Mouse (Mus musculus): Measurements from ENCODE around the gene Hspa1l. TPM values are rescaled to one million over a fixed set of nuclear protein-coding genes. Genes with fewer than 3 reads are reported as not detected.

The Hspa1l gene
- polyA plus RNA-seq, 1 experiment from 2014 or later: 0.25 TPM

DNA sequence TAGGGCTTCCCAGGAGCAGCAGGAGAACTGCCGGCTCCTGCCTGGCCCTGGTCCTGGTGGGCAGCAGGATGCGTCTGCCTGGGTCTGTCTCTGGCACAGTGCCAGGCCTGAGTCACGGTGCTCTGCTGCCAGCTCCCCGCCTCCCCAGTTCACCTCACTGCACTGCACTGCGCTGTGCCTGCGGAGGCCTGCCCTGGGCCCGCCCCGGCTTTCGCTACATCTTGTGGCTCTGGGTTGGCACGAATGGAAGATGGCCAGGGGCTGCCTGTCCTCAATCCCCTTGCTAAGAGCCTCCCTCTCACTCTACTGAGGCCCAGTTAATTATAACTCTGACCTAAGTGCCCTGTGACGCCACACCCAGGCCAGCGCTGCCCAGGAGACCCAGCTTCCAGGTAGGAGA lies 43.9 kb downstream of the Hspa1l start, which contains the start of gene Vwa7:
Gene Vwa7 (plus strand): TSS at position 204 of the 400 bp plus-strand sequence.
- H3K27me3 ChIP-seq (replicated peaks; ENCODE audit: control insufficient read depth, insufficient read depth, low read length): no peaks in the 10 kb centered on the region
- no peak within 1 kb of the TSS for H3K4me3 ChIP-seq (ENCODE audit: low read depth, low read length)
- H3K4me2 ChIP-seq (replicated peaks; ENCODE audit: low read depth): 0 out of 2 replicates have a peak within 1 kb of the TSS, but pooled peaks have one; percentile 9
- H3K9me3 ChIP-seq (ENCODE audit: control insufficient read depth): no peaks in the 10 kb centered on the region
- H3K27ac ChIP-seq (ENCODE audit: low read depth, low read length): peak within 1 kb of the TSS; percentile 46
- H3K4me1 ChIP-seq (replicated peaks; ENCODE audit: control insufficient read depth, insufficient read depth, low read length): peaks cover 6% of the 10 kb centered on the region
- no peak within 1 kb of the TSS for H3K9ac ChIP-seq (ENCODE audit: low read depth, low read length)
- H3K36me3 ChIP-seq (ENCODE audit: control insufficient read depth, insufficient read depth): peaks cover 50% of the 10 kb centered on the region
- TF ChIP-seq CTCF (IDR thresholded peaks at IDR 0.05; ENCODE audit: low read depth): no peak
- 0 out of 2 replicates have a peak, but pooled peaks have one; percentile 8 for ATAC-seq
- 41% methylated on average over 12 of the region's 12 CpGs for WGBS

DNA sequence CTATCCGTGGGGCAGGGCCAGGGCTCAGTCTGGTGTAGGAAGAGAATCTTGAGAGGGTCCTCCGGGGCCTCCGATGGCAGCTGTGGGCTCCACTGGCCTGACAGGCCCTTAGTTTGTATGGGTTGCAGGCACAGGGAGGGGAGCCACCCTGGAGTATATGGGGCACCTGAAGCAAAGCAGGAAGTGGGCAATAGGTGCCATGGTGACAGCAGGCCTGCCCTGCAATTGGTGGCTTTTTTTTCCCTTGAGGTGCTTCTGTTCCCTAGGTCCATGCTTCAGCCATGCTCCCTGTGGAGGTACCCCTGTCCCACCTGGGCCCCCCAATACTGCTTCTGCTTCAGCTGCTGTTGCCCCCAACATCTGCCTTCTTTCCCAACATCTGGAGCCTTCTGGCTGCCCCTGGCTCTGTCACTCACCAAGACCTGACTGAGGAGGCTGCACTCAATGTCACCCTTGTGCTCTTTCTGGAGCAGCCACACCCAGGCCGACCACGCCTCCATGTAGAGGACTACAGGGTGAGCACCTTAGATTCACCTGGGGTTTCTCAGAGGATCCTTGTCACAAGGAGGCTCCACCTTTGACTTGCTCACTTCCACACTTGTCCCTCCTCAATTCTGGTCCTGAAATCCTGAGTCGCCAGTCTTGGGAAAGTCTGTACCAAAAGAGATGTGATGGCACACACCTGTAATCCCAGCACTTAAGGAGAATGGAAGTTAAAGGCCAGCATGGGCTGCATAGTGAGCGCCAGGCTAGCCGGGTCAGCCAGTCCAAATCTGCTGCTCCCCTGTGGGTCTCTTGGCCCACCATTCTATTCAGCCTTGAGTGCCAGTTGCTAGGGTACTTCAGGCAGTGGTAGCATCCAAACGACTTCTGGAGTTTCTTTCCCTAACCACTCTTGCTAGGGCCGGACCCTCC lies 44.5 kb downstream of the Hspa1l start:
- Histone ChIP-seq H3K4me3 (ENCODE audit: low read depth, low read length) (no peak overlapping the region), H3K4me2 (replicated peaks; ENCODE audit: low read depth) (0 out of 2 replicates have a peak overlapping the region, but pooled peaks have one; percentile 9), H3K9me3 (ENCODE audit: control insufficient read depth) (no peaks in the 10 kb centered on the region), H3K9ac (ENCODE audit: low read depth, low read length) (no peak overlapping the region), H3K36me3 (ENCODE audit: control insufficient read depth, insufficient read depth) (peaks cover 44% of the 10 kb centered on the region), H3K27ac (ENCODE audit: low read depth, low read length) (no peak overlapping the region), H3K27me3 (replicated peaks; ENCODE audit: control insufficient read depth, insufficient read depth, low read length) (no peaks in the 10 kb centered on the region), H3K4me1 (replicated peaks; ENCODE audit: control insufficient read depth, insufficient read depth, low read length) (peaks cover 6% of the 10 kb centered on the region)
- ATAC-seq: peak; percentile 14; the same call in 1 of the 2 replicates
- no peak for TF ChIP-seq CTCF (IDR thresholded peaks at IDR 0.05; ENCODE audit: low read depth)
- WGBS: 69% methylated on average over 10 of the region's 10 CpGs

DNA sequence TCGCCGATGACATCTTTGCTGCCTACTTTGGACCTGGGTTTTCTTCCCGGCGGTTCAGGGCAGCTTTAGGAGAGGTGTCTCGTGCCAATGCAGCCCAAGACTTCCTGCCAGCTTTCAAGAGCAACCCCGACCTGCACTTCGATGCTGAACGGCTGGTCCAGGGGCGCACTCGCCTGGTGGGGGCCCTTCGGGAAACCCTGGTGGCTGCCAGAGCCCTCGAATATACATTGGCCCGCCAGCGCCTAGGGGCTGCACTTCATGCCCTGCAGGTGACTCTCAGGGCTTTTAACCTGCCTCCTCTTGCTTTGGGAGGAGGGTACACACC lies 45.2 kb downstream of the Hspa1l start:
- no peak for TF ChIP-seq CTCF (IDR thresholded peaks at IDR 0.05; ENCODE audit: low read depth)
- 71% methylated on average over 14 of the region's 14 CpGs for WGBS
- H3K27me3 ChIP-seq (replicated peaks; ENCODE audit: control insufficient read depth, insufficient read depth, low read length): no peaks in the 10 kb centered on the region
- H3K36me3 ChIP-seq (ENCODE audit: control insufficient read depth, insufficient read depth): peaks cover 37% of the 10 kb centered on the region
- H3K27ac ChIP-seq (ENCODE audit: low read depth, low read length): no peak overlapping the region
- H3K4me1 ChIP-seq (replicated peaks; ENCODE audit: control insufficient read depth, insufficient read depth, low read length): peaks cover 6% of the 10 kb centered on the region
- H3K4me3 ChIP-seq (ENCODE audit: low read depth, low read length): no peak overlapping the region
- no peak for ATAC-seq
- no peaks in the 10 kb centered on the region for H3K9me3 ChIP-seq (ENCODE audit: control insufficient read depth)
- no peak overlapping the region for H3K9ac ChIP-seq (ENCODE audit: low read depth, low read length)
- no peak overlapping the region for H3K4me2 ChIP-seq (replicated peaks; ENCODE audit: low read depth)

DNA sequence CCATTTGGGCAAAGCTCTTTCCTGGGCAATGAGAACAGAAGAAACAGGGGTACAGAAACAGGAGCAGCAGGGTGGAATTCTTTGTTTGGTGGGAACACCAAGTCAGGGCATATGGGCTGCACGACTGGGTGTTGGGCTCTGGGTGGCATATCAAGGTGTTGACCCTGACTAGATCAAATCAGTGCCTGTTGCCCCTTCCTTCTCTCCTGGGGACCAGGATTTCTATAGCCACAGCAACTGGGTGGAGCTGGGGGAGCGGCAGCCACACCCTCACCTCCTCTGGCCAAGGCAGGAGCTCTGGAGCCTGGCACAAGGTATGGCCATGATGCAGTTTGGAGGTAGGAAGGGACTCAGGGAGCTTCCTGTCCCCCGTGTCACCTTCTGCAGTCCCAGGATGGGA lies 45.7 kb downstream of the Hspa1l start:
- WGBS: 68% methylated on average over 3 of the region's 3 CpGs
- TF ChIP-seq CTCF (IDR thresholded peaks at IDR 0.05; ENCODE audit: low read depth): no peak
- Histone ChIP-seq H3K4me3 (ENCODE audit: low read depth, low read length) (no peak overlapping the region), H3K27me3 (replicated peaks; ENCODE audit: control insufficient read depth, insufficient read depth, low read length) (no peaks in the 10 kb centered on the region), H3K9me3 (ENCODE audit: control insufficient read depth) (no peaks in the 10 kb centered on the region), H3K36me3 (ENCODE audit: control insufficient read depth, insufficient read depth) (peaks cover 32% of the 10 kb centered on the region), H3K4me2 (replicated peaks; ENCODE audit: low read depth) (no peak overlapping the region), H3K9ac (ENCODE audit: low read depth, low read length) (no peak overlapping the region), H3K4me1 (replicated peaks; ENCODE audit: control insufficient read depth, insufficient read depth, low read length) (peaks cover 6% of the 10 kb centered on the region), H3K27ac (ENCODE audit: low read depth, low read length) (no peak overlapping the region)
- ATAC-seq: no peak

DNA sequence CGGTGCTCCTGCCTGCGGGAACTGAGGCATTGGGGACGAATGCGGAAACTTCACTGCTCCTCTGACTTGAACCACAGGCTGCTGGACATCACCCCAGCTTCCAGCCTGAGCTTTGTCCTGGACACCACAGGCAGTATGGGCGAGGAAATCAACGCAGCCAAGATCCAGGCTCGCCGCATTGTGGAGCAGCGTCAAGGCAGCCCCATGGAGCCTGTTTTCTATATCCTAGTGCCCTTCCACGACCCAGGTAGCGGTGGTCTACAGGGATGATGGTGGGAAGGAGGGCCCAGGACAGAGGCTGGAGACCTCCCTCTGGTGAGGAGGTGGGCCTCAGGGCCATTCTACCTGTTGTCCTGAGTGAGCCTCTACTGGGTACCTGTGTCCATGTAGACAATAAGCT lies 47.4 kb downstream of the Hspa1l start:
- TF ChIP-seq CTCF (IDR thresholded peaks at IDR 0.05; ENCODE audit: low read depth): no peak
- H3K9me3 ChIP-seq (ENCODE audit: control insufficient read depth): no peaks in the 10 kb centered on the region
- peaks cover 15% of the 10 kb centered on the region for H3K36me3 ChIP-seq (ENCODE audit: control insufficient read depth, insufficient read depth)
- no peak overlapping the region for H3K4me3 ChIP-seq (ENCODE audit: low read depth, low read length)
- peaks cover 6% of the 10 kb centered on the region for H3K4me1 ChIP-seq (replicated peaks; ENCODE audit: control insufficient read depth, insufficient read depth, low read length)
- ATAC-seq: no peak
- H3K9ac ChIP-seq (ENCODE audit: low read depth, low read length): no peak overlapping the region
- no peaks in the 10 kb centered on the region for H3K27me3 ChIP-seq (replicated peaks; ENCODE audit: control insufficient read depth, insufficient read depth, low read length)
- no peak overlapping the region for H3K27ac ChIP-seq (ENCODE audit: low read depth, low read length)
- no peak overlapping the region for H3K4me2 ChIP-seq (replicated peaks; ENCODE audit: low read depth)
- WGBS: 87% methylated on average over 11 of the region's 11 CpGs

DNA sequence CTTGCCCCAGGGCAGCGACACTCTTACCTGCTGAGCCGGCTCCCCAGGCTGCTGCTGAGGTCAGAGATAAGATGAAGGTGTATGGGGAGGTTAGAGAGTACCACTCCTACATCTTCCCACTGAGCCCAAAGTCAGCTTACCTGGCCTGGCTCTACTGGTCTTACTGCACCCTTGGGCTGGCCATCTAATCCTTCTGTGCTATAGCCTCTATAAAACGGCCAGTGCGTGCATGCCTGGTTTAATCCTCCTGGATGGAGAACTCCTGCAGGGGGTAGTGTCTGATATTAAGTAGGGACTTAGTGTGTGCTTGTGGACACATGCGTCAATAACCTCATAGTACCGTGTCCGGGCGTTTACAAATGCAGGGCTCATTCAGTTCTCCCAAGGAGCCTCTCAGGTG lies 48.0 kb downstream of the Hspa1l start:
- no peak for TF ChIP-seq CTCF (IDR thresholded peaks at IDR 0.05; ENCODE audit: low read depth)

More for the DNA sequence above, 48.0 kb downstream of the Hspa1l start:
- Histone ChIP-seq H3K4me3 (ENCODE audit: low read depth, low read length) (no peak overlapping the region), H3K4me2 (replicated peaks; ENCODE audit: low read depth) (no peak overlapping the region), H3K9me3 (ENCODE audit: control insufficient read depth) (no peaks in the 10 kb centered on the region), H3K4me1 (replicated peaks; ENCODE audit: control insufficient read depth, insufficient read depth, low read length) (peaks cover 6% of the 10 kb centered on the region), H3K27me3 (replicated peaks; ENCODE audit: control insufficient read depth, insufficient read depth, low read length) (no peaks in the 10 kb centered on the region), H3K9ac (ENCODE audit: low read depth, low read length) (no peak overlapping the region), H3K27ac (ENCODE audit: low read depth, low read length) (no peak overlapping the region), H3K36me3 (ENCODE audit: control insufficient read depth, insufficient read depth) (peaks cover 9% of the 10 kb centered on the region)
- no peak for ATAC-seq
- WGBS: 77% methylated on average over 8 of the region's 8 CpGs
